Mouse (Mus musculus): ENCODE results near the gene Chst3. TPM values are rescaled to one million over a fixed set of nuclear protein-coding genes. Genes with fewer than 3 reads are reported as not detected.
A peak's percentile ranks its signal among the peaks of the same experiment; 100 is the strongest.

Gene Chst3
- polyA plus RNA-seq, 1 experiment, result 1.7 TPM

- Histone ChIP-seq H3K36me3 (ENCODE audit: control insufficient read depth, insufficient read depth) (no peaks in the 10 kb centered on the region), H3K79me2 (ENCODE audit: control insufficient read depth, insufficient read depth) (no peaks in the 10 kb centered on the region), H3K4me3 (ENCODE audit: insufficient read depth, poor library complexity, severe bottlenecking) (no peak overlapping the region), H3K27me3 (ENCODE audit: control insufficient read depth, insufficient read depth, insufficient read length) (no peaks in the 10 kb centered on the region), H3ac (ENCODE audit: control insufficient read depth, insufficient read length, low read depth) (no peak overlapping the region), H3K79me3 (ENCODE audit: low read depth) (no peaks in the 10 kb centered on the region)
- no peak for TF ChIP-seq MYOG (IDR thresholded peaks at IDR 0.05; ENCODE audit: control insufficient read depth, extremely low read depth, insufficient read length)
- TF ChIP-seq MYOD1 (IDR thresholded peaks at IDR 0.05; ENCODE audit: control insufficient read depth, insufficient read length, low read depth), result peak; percentile 28
- no peak for TF ChIP-seq CEBPB (IDR thresholded peaks at IDR 0.05; ENCODE audit: low read depth)
These were observed 43.3 kb upstream of the Chst3 start for GRCm38 (mm10) chr10:60262386-60262785.

GRCm38 (mm10) chr10:60261530-60261929, 42.5 kb upstream of the Chst3 start:
- Histone ChIP-seq H3K79me2 (ENCODE audit: control insufficient read depth, insufficient read depth) (no peaks in the 10 kb centered on the region), H3K79me3 (ENCODE audit: low read depth) (no peaks in the 10 kb centered on the region), H3K27me3 (ENCODE audit: control insufficient read depth, insufficient read depth, insufficient read length) (no peaks in the 10 kb centered on the region), H3K4me3 (ENCODE audit: insufficient read depth, poor library complexity, severe bottlenecking) (no peak overlapping the region), H3K36me3 (ENCODE audit: control insufficient read depth, insufficient read depth) (no peaks in the 10 kb centered on the region), H3ac (ENCODE audit: control insufficient read depth, insufficient read length, low read depth) (no peak overlapping the region)
- TF ChIP-seq CEBPB (IDR thresholded peaks at IDR 0.05; ENCODE audit: low read depth) (no peak), CTCF (IDR thresholded peaks at IDR 0.05; ENCODE audit: control insufficient read depth, insufficient read depth, insufficient read length) (no peak), MYOD1 (IDR thresholded peaks at IDR 0.05; ENCODE audit: control insufficient read depth, insufficient read length, low read depth) (no peak), USF1 (IDR thresholded peaks at IDR 0.05; ENCODE audit: low read depth) (no peak), MYOG (IDR thresholded peaks at IDR 0.05; ENCODE audit: control insufficient read depth, extremely low read depth, insufficient read length) (no peak), MAX (IDR thresholded peaks at IDR 0.05) (no peak)

GRCm38 (mm10) chr10:60260557-60261294, 41.7 kb upstream of the Chst3 start:
- Histone ChIP-seq H3K79me3 (ENCODE audit: low read depth) (no peaks in the 10 kb centered on the region), H3ac (ENCODE audit: control insufficient read depth, insufficient read length, low read depth) (no peak overlapping the region), H3K27me3 (ENCODE audit: control insufficient read depth, insufficient read depth, insufficient read length) (no peaks in the 10 kb centered on the region), H3K79me2 (ENCODE audit: control insufficient read depth, insufficient read depth) (no peaks in the 10 kb centered on the region), H3K36me3 (ENCODE audit: control insufficient read depth, insufficient read depth) (no peaks in the 10 kb centered on the region), H3K4me3 (ENCODE audit: insufficient read depth, poor library complexity, severe bottlenecking) (no peak overlapping the region)
- no peak for TF ChIP-seq MYOD1 (IDR thresholded peaks at IDR 0.05; ENCODE audit: control insufficient read depth, insufficient read length, low read depth)

GRCm38 (mm10) chr10:60257261-60257825, 38.3 kb upstream of the Chst3 start:
- Histone ChIP-seq H3K4me3 (ENCODE audit: insufficient read depth, poor library complexity, severe bottlenecking) (no peak overlapping the region), H3K36me3 (ENCODE audit: control insufficient read depth, insufficient read depth) (no peaks in the 10 kb centered on the region), H3K27me3 (ENCODE audit: control insufficient read depth, insufficient read depth, insufficient read length) (no peaks in the 10 kb centered on the region), H3K79me3 (ENCODE audit: low read depth) (no peaks in the 10 kb centered on the region), H3ac (ENCODE audit: control insufficient read depth, insufficient read length, low read depth) (no peak overlapping the region), H3K79me2 (ENCODE audit: control insufficient read depth, insufficient read depth) (no peaks in the 10 kb centered on the region)
- TF ChIP-seq MYOD1 (IDR thresholded peaks at IDR 0.05; ENCODE audit: control insufficient read depth, insufficient read length, low read depth) (no peak), CTCF (IDR thresholded peaks at IDR 0.05; ENCODE audit: control insufficient read depth, insufficient read depth, insufficient read length) (no peak), MAX (IDR thresholded peaks at IDR 0.05) (no peak), USF1 (IDR thresholded peaks at IDR 0.05; ENCODE audit: low read depth) (no peak), MYOG (IDR thresholded peaks at IDR 0.05; ENCODE audit: control insufficient read depth, extremely low read depth, insufficient read length) (no peak), CEBPB (IDR thresholded peaks at IDR 0.05; ENCODE audit: low read depth) (no peak), FOSL1 (IDR thresholded peaks at IDR 0.05; ENCODE audit: insufficient read depth, low read length, poor library complexity, severe bottlenecking) (no peak)

- H3K4me3 ChIP-seq (ENCODE audit: insufficient read depth, poor library complexity, severe bottlenecking), result no peak overlapping the region
- no peaks in the 10 kb centered on the region for H3K36me3 ChIP-seq (ENCODE audit: control insufficient read depth, insufficient read depth)
- H3ac ChIP-seq (ENCODE audit: control insufficient read depth, insufficient read length, low read depth), result no peak overlapping the region
- TF ChIP-seq MYOD1 (IDR thresholded peaks at IDR 0.05; ENCODE audit: control insufficient read depth, insufficient read length, low read depth) (no peak), CEBPB (IDR thresholded peaks at IDR 0.05; ENCODE audit: low read depth) (no peak)
- no peaks in the 10 kb centered on the region for H3K79me3 ChIP-seq (ENCODE audit: low read depth)
- H3K27me3 ChIP-seq (ENCODE audit: control insufficient read depth, insufficient read depth, insufficient read length), result no peaks in the 10 kb centered on the region
- H3K79me2 ChIP-seq (ENCODE audit: control insufficient read depth, insufficient read depth), result no peaks in the 10 kb centered on the region
These were observed 37.0 kb upstream of the Chst3 start for GRCm38 (mm10) chr10:60256088-60256487.

- no peak overlapping the region for H3ac ChIP-seq (ENCODE audit: control insufficient read depth, insufficient read length, low read depth)
- H3K27me3 ChIP-seq (ENCODE audit: control insufficient read depth, insufficient read depth, insufficient read length), result no peaks in the 10 kb centered on the region
- no peaks in the 10 kb centered on the region for H3K79me3 ChIP-seq (ENCODE audit: low read depth)
- H3K79me2 ChIP-seq (ENCODE audit: control insufficient read depth, insufficient read depth), result no peaks in the 10 kb centered on the region
- H3K36me3 ChIP-seq (ENCODE audit: control insufficient read depth, insufficient read depth), result no peaks in the 10 kb centered on the region
- H3K4me3 ChIP-seq (ENCODE audit: insufficient read depth, poor library complexity, severe bottlenecking), result no peak overlapping the region
- TF ChIP-seq MYOD1 (IDR thresholded peaks at IDR 0.05; ENCODE audit: control insufficient read depth, insufficient read length, low read depth) (no peak), MYOG (IDR thresholded peaks at IDR 0.05; ENCODE audit: control insufficient read depth, extremely low read depth, insufficient read length) (no peak), CEBPB (IDR thresholded peaks at IDR 0.05; ENCODE audit: low read depth) (peak; percentile 20), MAX (IDR thresholded peaks at IDR 0.05) (no peak), FOSL1 (IDR thresholded peaks at IDR 0.05; ENCODE audit: insufficient read depth, low read length, poor library complexity, severe bottlenecking) (no peak)
These were observed 33.5 kb upstream of the Chst3 start for GRCm38 (mm10) chr10:60252606-60253005.

Measured in C2C12 (cell line).